Mouse (Mus musculus) c-Kit-positive CD71-positive TER-119-negative erythroid progenitor cells, embryonic 14.5 days (primary cell): ENCODE data around the gene Ttll11.

Experiments
- DNase-seq: peaks from one replicate; pipeline ENCODE4 v3.0.0-alpha.2; 2013; ENCODE audit warnings: low read depth

The Ttll11 gene

DNA sequence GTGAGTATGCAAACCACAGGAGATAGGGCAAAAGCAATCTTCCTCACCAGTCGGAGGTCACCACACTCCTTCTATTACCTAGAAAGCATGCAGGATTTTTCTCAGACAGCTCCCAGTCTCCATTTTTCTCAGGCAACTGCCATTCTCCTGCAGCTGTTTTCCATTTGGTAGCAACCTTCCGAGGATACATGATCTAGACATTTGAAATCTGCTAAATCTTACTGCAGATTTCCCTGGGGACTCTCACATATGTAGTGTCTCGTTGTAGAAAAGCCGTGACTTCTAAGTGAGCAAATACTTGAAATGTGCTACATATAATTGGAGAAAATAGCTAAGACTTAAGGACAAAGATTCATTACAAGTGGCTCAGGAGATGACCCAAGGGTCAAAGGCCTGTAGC, 151.8 kb downstream of the Ttll11 start:
- DNase-seq, result no peak

DNA sequence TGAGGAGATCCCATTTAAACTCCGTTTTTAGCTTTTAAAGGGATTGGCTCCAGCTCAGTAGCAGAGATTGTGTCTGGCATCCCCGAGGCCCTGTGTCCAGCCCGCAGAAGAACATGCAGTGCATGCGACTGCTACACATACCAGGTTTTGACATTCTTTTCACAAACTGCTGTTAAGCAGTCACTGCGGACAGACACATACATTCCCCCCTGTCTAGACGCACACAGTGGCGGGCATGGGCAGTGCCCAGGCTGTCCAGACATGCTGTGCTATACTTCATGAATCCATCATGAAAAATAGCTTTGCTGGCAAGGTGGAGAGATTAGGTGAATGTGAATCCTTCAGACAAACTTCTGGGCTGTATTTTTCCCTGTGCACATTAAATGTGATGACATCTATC, 154.6 kb downstream of the Ttll11 start:
- no peak for DNase-seq

DNA sequence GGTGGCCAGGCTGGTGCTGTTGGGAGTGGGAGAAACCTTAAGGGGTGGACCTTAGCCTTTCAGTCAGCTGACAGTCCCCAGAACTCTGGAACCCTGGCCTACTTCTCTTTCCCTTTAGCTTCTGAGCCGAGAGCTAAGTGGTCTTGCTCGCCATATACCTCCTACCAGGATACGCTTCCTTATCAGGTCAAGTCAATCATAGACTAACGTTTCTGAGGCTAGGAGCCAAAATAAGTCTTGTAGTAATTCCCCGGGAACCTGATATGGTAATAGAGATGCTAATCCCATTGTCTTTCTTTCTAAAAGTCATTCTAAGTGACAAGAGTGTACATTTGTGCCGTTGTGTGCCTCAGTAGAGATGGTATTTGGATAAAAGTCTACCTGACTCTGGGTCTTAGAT, 156.1 kb downstream of the Ttll11 start:
- DNase-seq, result no peak

DNA sequence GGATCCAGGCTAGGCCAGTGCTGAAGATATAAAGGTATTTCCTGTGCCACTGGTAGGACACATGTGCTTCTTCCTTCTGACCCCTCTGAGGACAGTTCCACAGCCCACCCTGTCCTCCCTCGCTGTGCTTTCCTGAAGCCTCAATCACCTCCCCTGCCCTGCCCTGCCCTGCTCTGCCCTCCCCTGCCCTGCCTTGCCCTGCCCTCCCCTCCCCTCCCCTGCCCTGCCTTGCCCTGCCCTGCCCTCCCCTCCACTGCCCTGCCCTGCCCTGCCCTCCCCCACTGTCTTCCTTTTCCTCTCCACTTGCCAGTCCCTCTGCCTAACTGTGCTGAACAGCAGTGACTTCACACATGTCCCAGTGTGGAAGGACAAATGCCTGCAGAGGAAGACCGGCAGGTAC, 160.8 kb downstream of the Ttll11 start:
- no peak for DNase-seq

DNA sequence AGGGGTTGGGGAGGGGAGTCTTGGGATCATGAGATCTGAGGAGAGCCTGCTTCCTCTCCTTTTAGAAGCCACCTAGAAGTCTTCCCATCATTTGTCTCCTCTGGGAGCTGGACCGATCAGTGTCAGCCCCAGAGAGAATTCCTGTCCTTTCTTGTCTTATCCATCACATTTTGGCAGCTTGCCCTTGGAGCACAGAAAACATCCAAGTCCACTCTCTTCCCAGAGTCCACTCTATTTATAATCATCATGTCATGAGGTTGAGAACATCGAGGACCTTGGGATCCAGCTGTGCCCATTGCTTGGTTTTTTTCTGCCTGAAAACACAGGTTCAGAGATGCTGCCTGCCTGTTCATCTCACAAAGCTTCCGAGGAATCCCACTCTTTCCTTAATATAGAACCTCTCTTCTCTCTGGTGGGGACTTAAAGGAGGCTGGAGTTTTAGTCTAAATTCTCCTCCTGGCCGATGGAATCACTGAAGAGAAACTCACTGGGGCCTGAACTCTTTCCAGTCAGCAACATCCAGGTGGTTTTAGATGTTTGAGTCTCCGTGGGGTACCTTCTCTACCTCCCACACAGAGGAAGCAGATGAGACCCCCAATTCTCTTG, 163.6 kb downstream of the Ttll11 start:
- DNase-seq, result no peak

DNA sequence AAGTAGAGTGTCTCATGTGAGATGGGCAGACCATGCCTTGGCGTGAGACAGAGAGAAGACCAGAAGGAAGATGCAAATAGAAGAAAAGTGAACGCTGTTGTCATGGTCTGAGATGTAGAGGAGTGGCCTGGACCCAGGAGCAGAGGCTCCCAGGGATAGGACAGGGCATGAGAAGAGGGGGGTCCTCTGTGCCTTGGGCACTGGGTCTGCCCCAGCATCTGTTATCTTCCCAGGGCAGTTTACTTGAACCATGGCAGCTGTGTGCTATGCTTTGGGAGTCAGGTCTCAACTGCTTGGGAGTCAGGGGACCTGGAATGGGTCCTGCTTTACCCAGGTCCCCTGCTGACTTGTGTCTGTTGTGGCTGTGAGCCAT, 167.2 kb downstream of the Ttll11 start:
- DNase-seq, result no peak

DNA sequence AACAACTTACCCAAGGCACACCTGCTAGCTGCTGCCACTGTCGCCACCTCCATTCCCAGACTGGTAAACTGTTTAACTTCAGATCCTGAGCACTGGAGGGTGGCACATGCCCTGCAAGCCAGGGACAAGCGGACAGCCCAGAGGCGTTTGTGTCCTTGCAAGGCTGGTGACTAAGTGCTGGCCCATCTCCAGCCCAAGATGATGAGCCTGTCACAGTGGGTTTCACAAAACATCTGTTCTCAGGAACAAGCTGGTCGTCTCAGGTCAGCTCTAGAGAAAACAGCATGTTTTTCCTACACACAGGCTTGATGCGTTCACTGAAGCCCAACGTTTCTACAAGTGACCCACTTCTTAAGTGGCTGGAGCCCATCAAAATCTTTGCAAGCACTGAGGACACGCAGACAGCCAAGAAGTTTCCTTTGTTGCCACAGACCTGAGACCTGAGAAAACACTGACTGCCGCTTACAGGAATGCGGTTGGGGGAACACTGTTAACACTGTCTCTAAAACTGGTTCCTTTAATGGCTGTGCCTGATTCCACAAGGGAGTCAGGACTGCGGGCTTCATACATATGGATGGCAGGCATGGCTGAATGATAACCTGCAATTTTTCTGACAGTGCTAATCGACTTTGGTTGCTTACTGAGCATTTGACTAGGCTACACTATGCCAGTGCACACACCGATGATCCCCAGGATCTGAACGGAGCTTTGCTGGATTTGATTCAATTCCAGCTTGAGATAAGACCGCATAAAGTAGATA, 167.7 kb downstream of the Ttll11 start:
- DNase-seq, result no peak

DNA sequence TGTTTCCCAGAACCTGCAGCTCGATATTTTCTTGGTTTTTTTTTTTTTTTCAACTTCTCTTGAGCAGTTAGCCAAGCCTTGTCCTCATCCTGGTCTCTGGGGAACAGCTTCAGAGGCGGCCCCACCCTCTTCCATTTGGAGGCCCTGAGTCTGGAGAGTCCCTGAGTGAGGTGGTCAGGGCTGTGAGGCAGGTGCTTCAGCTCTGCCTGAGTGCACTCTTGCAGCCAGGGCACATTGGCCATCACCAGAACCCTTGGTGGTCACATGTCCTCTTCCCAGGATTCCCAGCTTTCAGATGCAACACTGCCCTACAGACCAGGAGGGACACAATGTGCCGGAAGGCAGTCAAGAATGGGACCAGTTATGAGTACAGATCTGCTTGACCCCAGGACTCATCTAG, 169.7 kb downstream of the Ttll11 start:
- DNase-seq, result no peak

DNA sequence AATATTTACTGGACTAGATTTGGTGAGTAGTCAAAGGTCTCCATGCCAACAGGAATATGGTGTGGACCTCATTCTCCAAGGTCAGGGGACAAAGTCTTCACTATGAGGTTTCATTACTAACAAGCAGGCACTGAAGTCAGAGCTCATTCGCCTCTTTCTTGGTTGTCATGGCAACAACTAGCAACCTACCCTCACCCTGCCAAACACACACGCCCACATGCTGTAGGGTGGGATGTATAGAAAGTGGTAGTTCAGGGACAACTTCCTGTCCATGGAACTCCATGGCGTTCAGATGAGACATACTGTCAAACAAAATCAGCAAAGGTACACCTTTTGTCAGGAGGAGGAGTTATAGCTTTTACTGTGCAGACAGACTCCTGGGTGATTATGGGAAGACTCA, 170.6 kb downstream of the Ttll11 start:
- no peak for DNase-seq

DNA sequence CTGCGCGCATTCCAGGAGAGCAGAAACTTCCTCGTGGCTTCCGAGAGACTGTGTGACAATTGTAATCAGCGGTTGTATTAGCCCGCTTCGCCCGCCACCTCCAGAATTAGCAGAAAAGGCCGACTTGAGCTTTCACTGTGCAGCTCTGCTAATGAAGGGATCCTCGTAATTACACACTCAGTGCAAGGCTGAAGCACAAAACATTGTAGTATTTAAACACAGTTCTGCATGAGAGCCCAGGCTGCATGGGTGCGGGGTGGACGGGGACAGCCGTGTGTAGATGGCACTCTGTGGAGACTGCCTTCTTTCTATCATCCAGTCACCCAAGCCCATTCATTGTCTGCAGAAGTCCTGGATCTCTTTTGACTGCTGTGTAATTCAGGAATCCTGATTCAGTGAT, 173.8 kb downstream of the Ttll11 start:
- no peak for DNase-seq

DNA sequence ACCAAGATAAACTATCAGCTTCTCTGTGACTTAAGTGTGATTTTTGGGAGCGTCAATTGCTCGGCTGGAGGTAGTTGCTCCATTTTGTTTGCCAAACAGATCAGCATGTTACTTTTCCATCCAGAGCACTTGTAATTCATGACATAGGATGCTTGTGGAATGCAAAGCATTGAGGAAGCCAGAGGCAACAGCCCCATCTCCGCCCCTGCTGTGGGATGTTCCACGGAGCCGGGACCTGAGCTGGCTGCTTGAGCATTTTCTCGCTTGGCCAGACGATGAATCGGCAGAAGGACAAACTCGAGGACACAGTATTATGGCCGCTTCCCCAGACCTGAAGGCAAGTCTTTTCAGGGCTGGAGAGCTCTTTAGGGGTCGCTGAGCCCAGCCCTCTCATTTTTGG, 176.6 kb downstream of the Ttll11 start:
- no peak for DNase-seq

DNA sequence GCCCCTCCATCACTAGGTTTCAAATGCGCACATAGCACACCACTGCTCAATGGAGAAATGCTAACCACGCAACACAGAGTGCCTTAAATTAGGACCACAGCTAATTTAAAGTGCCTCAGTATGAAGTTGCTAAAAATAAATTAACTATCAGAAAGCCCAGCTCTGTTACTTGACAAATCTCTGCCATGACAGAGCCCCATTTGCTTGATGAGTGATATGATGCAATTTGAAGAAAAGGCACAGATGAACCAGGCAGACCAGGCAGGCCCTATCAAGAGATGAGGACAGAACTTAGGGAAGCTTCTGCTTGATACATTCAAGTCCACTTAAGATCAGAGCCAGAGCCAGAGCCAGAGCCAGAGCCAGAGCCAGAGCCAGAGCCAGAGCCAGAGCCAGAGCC, 178.0 kb downstream of the Ttll11 start:
- DNase-seq, result no peak

DNA sequence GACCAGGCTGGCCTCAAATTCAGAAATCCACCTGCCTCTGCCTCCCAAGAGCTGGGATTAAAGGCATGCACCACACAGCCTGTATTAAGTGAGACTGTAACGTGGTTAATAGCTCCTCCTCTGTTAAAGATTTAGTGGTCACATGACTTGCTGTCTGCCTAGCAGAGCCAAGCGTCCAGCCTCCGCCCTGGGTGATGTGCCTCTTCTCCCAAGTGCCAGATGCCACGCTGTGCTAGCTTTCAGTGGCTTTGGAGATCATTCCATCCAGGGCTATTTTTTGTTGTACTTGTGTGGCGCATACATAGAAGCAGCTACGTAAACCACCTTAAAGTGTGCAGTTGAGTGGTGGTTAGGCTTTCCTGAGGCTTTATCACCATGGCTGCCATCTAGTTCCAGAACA, 180.6 kb downstream of the Ttll11 start:
- no peak for DNase-seq

DNA sequence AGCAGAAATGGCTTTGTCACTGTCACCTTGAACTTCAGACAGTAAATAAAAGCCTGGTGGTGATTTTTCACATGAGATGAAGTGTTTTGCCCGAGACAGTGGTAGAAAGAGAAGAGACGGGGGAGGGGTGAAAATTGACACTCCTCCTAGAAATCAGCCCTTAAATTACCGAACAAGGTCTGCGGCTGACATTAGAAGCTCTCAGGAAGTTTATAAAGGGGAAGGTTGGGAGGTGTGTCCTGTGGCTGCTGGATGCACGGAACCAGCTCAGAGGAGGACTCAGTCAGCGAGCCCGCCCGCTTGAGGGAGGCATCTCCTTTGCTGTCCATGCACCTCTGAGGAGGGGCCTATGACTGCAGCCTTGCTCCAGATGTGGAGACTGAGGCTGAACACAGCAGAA, 181.7 kb downstream of the Ttll11 start:
- no peak for DNase-seq

DNA sequence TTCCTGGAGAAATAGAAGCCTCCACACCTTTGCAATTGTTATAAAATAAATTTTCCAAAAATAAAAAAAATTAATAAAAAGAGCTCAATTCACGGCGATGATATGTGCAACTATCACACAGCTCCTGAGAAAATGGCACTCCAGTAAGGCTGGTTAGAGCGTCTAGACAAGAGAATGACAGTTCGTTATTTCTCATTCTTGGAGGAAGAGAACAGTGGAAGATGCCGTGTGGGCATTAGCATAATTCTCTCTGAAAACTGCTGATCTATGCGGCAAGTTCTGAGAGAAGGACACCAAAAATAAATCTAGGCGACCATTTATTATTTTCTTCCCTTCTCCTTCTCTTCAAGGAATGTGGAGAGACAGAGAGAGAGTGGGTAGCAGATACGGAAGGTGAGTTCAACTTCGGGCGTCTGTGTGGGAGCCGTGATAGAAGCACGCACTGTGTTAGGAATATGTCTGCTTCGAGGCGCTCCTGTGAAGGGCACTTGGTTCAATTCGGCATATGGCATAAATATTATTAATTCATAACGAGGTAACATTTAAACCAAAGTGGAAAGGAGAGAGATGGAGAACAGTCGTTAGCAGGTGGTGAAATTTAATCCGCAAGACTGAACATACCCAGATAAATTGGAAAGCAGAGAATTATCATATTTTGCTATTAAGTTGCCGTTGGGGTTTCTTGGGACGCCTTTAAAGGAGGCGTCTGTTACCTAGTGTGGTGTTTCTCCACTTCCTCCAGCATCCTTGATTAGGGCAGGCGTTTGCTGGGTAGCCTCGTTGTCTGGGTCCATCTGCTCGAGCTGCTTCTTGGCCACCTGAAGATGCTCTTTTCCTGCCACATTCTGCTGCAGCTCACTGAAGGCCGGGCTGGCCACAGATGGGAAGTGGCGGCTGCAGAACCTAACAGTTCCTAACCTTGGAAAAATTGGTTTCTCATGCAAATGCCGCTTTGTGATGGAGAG, 190.1 kb downstream of the Ttll11 start:
- no peak for DNase-seq

DNA sequence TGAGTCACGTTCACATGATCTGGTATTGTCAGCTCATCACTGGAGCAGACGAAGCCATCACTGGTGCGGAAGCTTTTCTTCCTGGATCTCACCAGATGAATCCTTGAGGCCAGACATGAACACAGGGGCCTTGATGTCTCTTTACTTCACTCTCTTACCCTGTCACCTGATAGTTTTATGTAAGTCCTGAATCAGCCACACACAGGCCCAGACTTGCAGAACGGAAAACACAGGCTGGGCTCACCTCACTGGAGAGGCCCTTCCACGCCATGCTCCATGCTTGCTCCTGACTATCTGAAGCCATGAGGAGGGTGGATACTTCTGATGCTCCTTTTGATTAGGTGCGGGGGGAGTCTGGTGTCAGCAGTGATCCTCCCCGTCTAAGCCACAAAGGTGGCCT, 193.8 kb downstream of the Ttll11 start:
- no peak for DNase-seq

DNA sequence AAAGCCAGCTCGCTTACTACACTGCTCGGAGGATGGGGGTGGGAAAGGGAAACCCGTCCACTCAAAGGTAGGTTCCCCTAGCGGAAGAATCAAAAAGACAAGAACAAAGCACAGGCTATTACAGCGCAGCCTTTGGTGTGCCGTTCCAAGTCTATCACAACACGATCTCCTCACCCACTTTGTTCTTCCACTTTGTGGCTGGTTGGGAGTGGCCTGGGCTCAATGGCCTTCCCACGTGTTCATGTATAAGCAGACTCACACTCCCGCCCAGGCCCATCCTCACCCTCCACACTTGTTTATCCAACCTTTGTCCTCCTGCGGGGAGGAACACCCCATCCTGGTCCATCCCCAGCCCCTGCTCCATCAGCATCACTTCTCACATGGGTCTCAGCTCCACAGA, 196.3 kb downstream of the Ttll11 start:
- DNase-seq, result no peak

DNA sequence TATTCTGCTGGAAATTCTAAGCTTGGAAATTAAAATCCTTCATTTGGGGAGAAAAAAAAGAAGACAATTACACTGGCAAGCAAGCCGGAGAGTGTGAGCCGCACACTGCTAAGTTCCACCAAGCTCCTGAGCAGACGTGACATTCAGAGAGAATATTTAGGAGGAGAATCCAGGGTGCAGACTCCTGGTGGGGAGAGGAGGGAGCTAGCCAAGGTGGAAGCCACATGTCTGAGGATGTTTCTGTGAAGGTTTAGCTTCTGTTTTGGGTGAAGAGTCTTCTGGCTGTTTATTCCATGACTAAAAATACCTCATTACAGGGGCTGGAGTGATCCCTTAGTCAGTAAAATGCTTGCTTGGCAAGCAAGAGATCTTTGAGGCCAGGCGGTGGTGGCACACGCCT, 200.4 kb downstream of the Ttll11 start:
- DNase-seq, result no peak

DNA sequence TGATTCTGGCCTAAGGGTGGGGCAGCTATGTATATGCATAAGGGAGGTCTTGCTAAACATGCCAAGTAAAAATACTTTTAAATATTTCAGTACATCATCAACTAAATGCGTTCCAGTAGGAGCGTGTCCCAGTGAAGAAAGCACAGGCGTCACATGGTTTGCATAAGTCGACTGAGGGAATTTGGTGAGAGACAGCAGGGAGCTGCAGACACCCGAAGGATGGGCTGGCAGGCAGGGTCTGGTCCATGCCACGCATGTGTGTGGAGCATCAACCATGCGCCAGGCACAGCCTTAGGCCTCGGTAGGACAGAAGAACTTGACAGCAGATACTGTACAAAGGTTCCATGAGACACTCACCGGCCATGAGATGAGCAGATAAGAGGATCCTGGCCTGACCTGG, 202.8 kb downstream of the Ttll11 start:
- DNase-seq, result no peak

DNA sequence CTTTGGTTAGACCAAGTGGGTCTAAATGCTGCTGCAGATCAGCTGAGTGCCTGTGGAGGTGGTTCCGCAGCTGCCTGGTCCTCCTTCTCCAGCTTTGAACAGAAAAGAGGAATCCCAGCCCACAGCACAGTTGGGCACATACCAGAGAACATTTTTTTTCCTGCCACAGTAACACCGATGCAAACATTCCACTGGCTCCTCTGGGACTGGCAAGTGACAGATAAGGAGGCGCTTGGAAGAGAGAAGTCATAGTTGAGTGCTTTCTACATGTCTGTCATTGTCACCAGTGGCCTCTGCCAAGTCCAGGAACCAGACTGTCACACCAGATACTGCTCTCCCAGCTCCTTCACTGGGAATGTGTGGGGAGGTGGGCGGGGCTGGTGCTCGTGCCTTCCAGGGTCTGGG, 204.1 kb downstream of the Ttll11 start:
- no peak for DNase-seq

DNA sequence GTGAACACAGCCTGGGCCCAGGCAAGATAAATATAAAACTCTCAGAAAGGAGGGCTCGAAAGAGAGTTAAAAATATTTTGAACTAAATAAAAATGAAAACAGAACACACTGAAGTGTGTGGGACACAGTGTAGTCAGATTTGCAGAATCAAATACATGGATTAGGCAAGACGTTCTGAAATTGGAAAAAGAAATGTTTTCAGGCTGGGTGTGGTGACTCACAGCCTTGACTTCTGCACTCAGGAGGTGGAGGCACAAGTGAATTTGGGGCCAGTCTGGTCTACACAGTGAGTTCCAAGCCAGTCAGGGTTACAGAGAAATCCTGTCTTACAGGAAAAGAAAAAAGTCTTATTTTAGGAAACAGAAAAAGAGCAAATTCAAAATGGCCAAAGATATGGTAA, 209.2 kb downstream of the Ttll11 start:
- DNase-seq, result no peak

DNA sequence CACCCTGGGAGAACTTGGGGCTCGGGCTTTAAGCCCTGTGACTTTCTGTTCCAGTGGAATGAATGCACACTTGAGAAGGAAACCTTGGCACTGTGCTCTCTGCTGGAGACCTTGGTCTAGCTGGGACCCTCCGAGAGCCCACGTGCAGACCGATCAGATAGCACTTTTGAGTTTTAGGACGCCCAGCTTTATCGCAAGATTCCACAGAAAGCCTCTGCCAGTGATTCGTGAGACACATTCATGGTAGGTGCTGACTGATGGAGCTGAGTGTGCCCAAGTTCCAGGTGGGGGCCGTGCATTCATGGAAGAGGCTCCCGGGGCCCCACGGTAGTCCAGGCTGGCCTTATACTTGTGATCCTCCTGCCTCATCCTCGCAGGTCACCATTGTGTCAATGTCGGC, 210.3 kb downstream of the Ttll11 start:
- DNase-seq, result no peak
